ENCODE assay signal across 26 mouse cellular contexts in the genomic region with DNA sequence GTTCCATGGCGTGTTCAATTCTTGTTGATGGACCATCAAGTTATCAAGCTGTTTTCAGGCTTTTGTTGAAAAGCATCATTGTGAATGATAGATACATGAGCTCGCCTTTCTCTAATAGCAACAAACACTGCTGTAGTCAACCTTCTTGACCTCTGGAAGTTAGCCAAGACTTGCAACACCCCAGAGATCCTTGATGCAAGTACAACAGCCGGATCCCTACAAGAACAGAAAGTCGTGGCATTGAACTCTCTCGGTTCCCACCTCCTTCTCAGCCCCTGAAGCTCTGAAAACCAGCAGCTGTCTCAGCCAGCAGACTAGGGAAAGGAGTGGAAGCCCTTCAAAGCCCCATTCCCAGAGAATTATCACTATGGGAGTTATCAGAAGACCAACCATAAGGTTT. TPM values are rescaled to one million over a fixed set of nuclear protein-coding genes. Genes with fewer than 3 reads are reported as not detected.
DNase-seq lines count a peak whose midpoint lies in the region; ATAC-seq and TF ChIP-seq lines count a peak whose summit lies in the region.
"Had no signal": no experiment of that assay in that cellular context is flagged by ENCODE, and none has a peak within 500 bp of the region (broad histone marks: within the 10 kb centered on the region; RNA-seq: fewer than 3 reads in every experiment).

No protein-coding gene starts in this region.

- peak; percentile 59 for DNase-seq in heart, adult 11 months
- DNase-seq in heart, adult 2 months = no peak
- DNase-seq in lung, embryonic 14.5 days = peak; percentile 78
- DNase-seq in lung, adult 2 months = no peak
- DNase-seq in lung, postnatal 0 days (ENCODE audit: low spot score) = peak; percentile 76
- DNase-seq in cerebellum, postnatal 36 days = no peak
- no peak for DNase-seq in gastrocnemius, adult 18-20 months (ENCODE audit: low spot score)
- DNase-seq in layer of hippocampus, postnatal 10 days (ENCODE audit: low spot score in 2 of 2) = no peak
- DNase-seq: cerebellum, adult 8-10 months; gastrocnemius, postnatal 14 days; heart, adult 18-20 months; heart, postnatal 14 days; kidney, adult 18-20 months; kidney, postnatal 14 days; thymus, postnatal 36 days had no signal

- no peak for TF ChIP-seq EP300 in heart, adult 2 months (IDR thresholded peaks at IDR 0.05; ENCODE audit: insufficient read depth, low read depth, low read length)
- TF ChIP-seq EP300 in lung, postnatal 0 days (IDR thresholded peaks at IDR 0.05) = peak; percentile 24; the same call in 1 of the 2 replicates

- H3K4me2 ChIP-seq in lung, embryonic 14.5 days = no peak overlapping the region
- no peak overlapping the region for H3K4me2 ChIP-seq in lung, postnatal 0 days (replicated peaks; ENCODE audit: low read depth, low read length)
- H3K4me2 ChIP-seq: heart, embryonic 13.5 days; hindbrain, embryonic 12.5 days; limb, embryonic 13.5 days; liver, embryonic 15.5 days; midbrain, embryonic 12.5 days; stomach, embryonic 15.5 days had no signal

- WGBS in heart, adult 2 months = 43% methylated on average over 5 of the region's 5 CpGs
- WGBS in lung, embryonic 14.5 days = 37% methylated on average over 5 of the region's 5 CpGs
- 42% methylated on average over 5 of the region's 5 CpGs for WGBS in lung, adult 2 months
- WGBS in lung, postnatal 0 days = 44% methylated on average over 5 of the region's 5 CpGs

- TF ChIP-seq CTCF in heart, adult 2 months (IDR thresholded peaks at IDR 0.05) = no peak
- TF ChIP-seq CTCF in lung, embryonic 14.5 days (IDR thresholded peaks at IDR 0.05; ENCODE audit: low read depth) = no peak
- TF ChIP-seq CTCF in lung, adult 2 months (IDR thresholded peaks at IDR 0.05; ENCODE audit: insufficient read depth, low read length) = no peak
- no peak for TF ChIP-seq CTCF in lung, postnatal 0 days (IDR thresholded peaks at IDR 0.05)

- H3K79me2 ChIP-seq in heart, adult 2 months (replicated peaks; ENCODE audit: control insufficient read depth, insufficient read depth, low read length) = no peaks in the 10 kb centered on the region

- no peaks in the 10 kb centered on the region for H3K9me3 ChIP-seq in lung, embryonic 14.5 days (ENCODE audit: low read depth, low read length)
- H3K9me3 ChIP-seq in lung, postnatal 0 days (ENCODE audit: low read length) = no peaks in the 10 kb centered on the region
- H3K9me3 ChIP-seq: heart, embryonic 13.5 days; hindbrain, embryonic 12.5 days; limb, embryonic 13.5 days; liver, embryonic 15.5 days; midbrain, embryonic 12.5 days; stomach, embryonic 15.5 days had no signal

- H3K27ac ChIP-seq in heart, adult 2 months = no peak overlapping the region
- no peak overlapping the region for H3K27ac ChIP-seq in lung, embryonic 14.5 days (ENCODE audit: low read depth)
- H3K27ac ChIP-seq in lung, postnatal 0 days (ENCODE audit: low read length) = no peak overlapping the region
- H3K27ac ChIP-seq: embryonic facial prominence, embryonic 10.5 days; heart, embryonic 13.5 days; hindbrain, embryonic 12.5 days; layer of hippocampus, adult 2 months; limb, embryonic 13.5 days; liver, embryonic 15.5 days; midbrain, embryonic 12.5 days; stomach, embryonic 15.5 days had no signal

- H3K27me3 ChIP-seq in heart, adult 2 months (ENCODE audit: control insufficient read depth, insufficient read depth, low read length) = no peaks in the 10 kb centered on the region
- H3K27me3 ChIP-seq in lung, embryonic 14.5 days (ENCODE audit: insufficient read depth, low read length) = no peaks in the 10 kb centered on the region
- no peaks in the 10 kb centered on the region for H3K27me3 ChIP-seq in lung, postnatal 0 days (replicated peaks; ENCODE audit: insufficient read depth, low read length)
- H3K27me3 ChIP-seq: heart, embryonic 13.5 days; hindbrain, embryonic 12.5 days; liver, embryonic 15.5 days; midbrain, embryonic 12.5 days; stomach, embryonic 15.5 days had no signal

- no peaks in the 10 kb centered on the region for H3K36me3 ChIP-seq in heart, adult 2 months (ENCODE audit: control insufficient read depth, insufficient read depth, low read length)
- H3K36me3 ChIP-seq in lung, embryonic 14.5 days (ENCODE audit: insufficient read depth) = no peaks in the 10 kb centered on the region
- no peaks in the 10 kb centered on the region for H3K36me3 ChIP-seq in lung, postnatal 0 days (ENCODE audit: insufficient read depth, low read length)
- H3K36me3 ChIP-seq: embryonic facial prominence, embryonic 10.5 days; heart, embryonic 13.5 days; hindbrain, embryonic 12.5 days; limb, embryonic 13.5 days; liver, embryonic 15.5 days; midbrain, embryonic 12.5 days; stomach, embryonic 15.5 days had no signal

- H3K9ac ChIP-seq in heart, adult 2 months (ENCODE audit: low read depth, low read length) = no peak overlapping the region
- H3K9ac ChIP-seq in lung, embryonic 14.5 days = no peak overlapping the region
- H3K9ac ChIP-seq in lung, postnatal 0 days (replicated peaks; ENCODE audit: low read depth) = no peak overlapping the region
- H3K9ac ChIP-seq: heart, embryonic 13.5 days; hindbrain, embryonic 12.5 days; limb, embryonic 13.5 days; liver, embryonic 15.5 days; midbrain, embryonic 12.5 days; stomach, embryonic 15.5 days had no signal

- no peaks in the 10 kb centered on the region for H3K4me1 ChIP-seq in heart, adult 2 months (ENCODE audit: control insufficient read depth, insufficient read depth, low read length)
- no peaks in the 10 kb centered on the region for H3K4me1 ChIP-seq in lung, embryonic 14.5 days (ENCODE audit: insufficient read depth)
- no peaks in the 10 kb centered on the region for H3K4me1 ChIP-seq in lung, adult 2 months (ENCODE audit: control insufficient read depth, insufficient read depth, low read length)
- no peaks in the 10 kb centered on the region for H3K4me1 ChIP-seq in lung, postnatal 0 days (ENCODE audit: insufficient read depth, low read depth, low read length)
- H3K4me1 ChIP-seq: embryonic facial prominence, embryonic 10.5 days; hindbrain, embryonic 12.5 days; limb, embryonic 13.5 days; liver, embryonic 15.5 days; midbrain, embryonic 12.5 days; stomach, embryonic 15.5 days had no signal

- H3K4me3 ChIP-seq in heart, adult 2 months = no peak overlapping the region
- H3K4me3 ChIP-seq in lung, embryonic 14.5 days (ENCODE audit: low read depth, low read length) = no peak overlapping the region
- no peak overlapping the region for H3K4me3 ChIP-seq in lung, adult 2 months (replicated peaks; ENCODE audit: extremely low read depth, low read depth, low read length)
- no peak overlapping the region for H3K4me3 ChIP-seq in lung, postnatal 0 days (ENCODE audit: low read depth, low read length)
- H3K4me3 ChIP-seq: embryonic facial prominence, embryonic 10.5 days; heart, embryonic 13.5 days; hindbrain, embryonic 12.5 days; layer of hippocampus, adult 2 months; limb, embryonic 13.5 days; liver, embryonic 15.5 days; midbrain, embryonic 12.5 days; stomach, embryonic 15.5 days had no signal

- TF ChIP-seq POLR2A in heart, adult 2 months (IDR thresholded peaks at IDR 0.05; ENCODE audit: insufficient read depth, low read depth, low read length) = no peak
- no peak for TF ChIP-seq POLR2A in lung, adult 2 months (IDR thresholded peaks at IDR 0.05; ENCODE audit: borderline replicate concordance, extremely low read depth, low read depth, low read length)

- intact Hi-C loops in heart, adult 2 months (cut with DNase I) = no loop called here

- no peak for ATAC-seq in lung, embryonic 14.5 days (ENCODE audit: insufficient read depth)
- peak; percentile 56 for ATAC-seq in lung, postnatal 0 days
- ATAC-seq: forebrain, embryonic 16.5 days had no signal

RNA-seq across cellular contexts. Expression of gene A530084C06Rik, which starts 28.2 kb away (rescaled TPM):
- under 1 TPM in 1 of 2 experiments, not detected in 1; 0.08 TPM for total RNA-seq in heart, adult 2 months (2021)
- polyA plus RNA-seq in heart, adult 2 months (2012; rRNA removed) = not detected in 2 replicates
- not detected in 2 replicates for polyA plus RNA-seq in lung, embryonic 14.5 days (2014; fragmentation: Nextera tagmentation; extraction: Ambion mirVana)
- polyA plus RNA-seq in lung, adult 2 months (2012; rRNA removed) = 0.67 and 0.88 TPM in 2 replicates
- not detected in 2 replicates for polyA plus RNA-seq in lung, postnatal 0 days (2015; fragmentation: Nextera tagmentation; extraction: Ambion mirVana)
- not detected for total RNA-seq in gastrocnemius, adult 18-20 months (2021)
- 1 to 10 TPM; 1.2 TPM for total RNA-seq in layer of hippocampus, postnatal 10 days (2021)
- total RNA-seq: common myeloid progenitor, adult 5-6 weeks; gastrocnemius, postnatal 14 days; heart, adult 18-20 months; heart, postnatal 14 days had no signal
- polyA plus RNA-seq: embryonic facial prominence, embryonic 10.5 days; forebrain, embryonic 16.5 days; heart, embryonic 13.5 days; hindbrain, embryonic 12.5 days; limb, embryonic 13.5 days; liver, embryonic 15.5 days; midbrain, embryonic 12.5 days; stomach, embryonic 15.5 days had no signal

RNA-seq across cellular contexts. Expression of gene Foxq1, which starts 31.4 kb away (rescaled TPM):
- under 1 TPM; 0.07 to 0.13 TPM for total RNA-seq in heart, adult 2 months (2021)
- polyA plus RNA-seq in heart, adult 2 months (2012; rRNA removed) = 0.06 and 0.16 TPM in 2 replicates
- 0.78 and 0.92 TPM in 2 replicates for polyA plus RNA-seq in lung, embryonic 14.5 days (2014; fragmentation: Nextera tagmentation; extraction: Ambion mirVana)
- polyA plus RNA-seq in lung, adult 2 months (2012; rRNA removed) = 6.4 and 7.9 TPM in 2 replicates
- 2.2 and 2.7 TPM in 2 replicates for polyA plus RNA-seq in lung, postnatal 0 days (2015; fragmentation: Nextera tagmentation; extraction: Ambion mirVana)
- total RNA-seq in gastrocnemius, adult 18-20 months (2021) = under 1 TPM; 0.05 to 0.07 TPM
- total RNA-seq in layer of hippocampus, postnatal 10 days (2021) = 1 to 10 TPM; 4.1 to 4.4 TPM
- total RNA-seq: common myeloid progenitor, adult 5-6 weeks; gastrocnemius, postnatal 14 days had no signal

RNA-seq across cellular contexts. Expression of gene Foxf2, which starts 38.3 kb away (rescaled TPM):
- total RNA-seq in heart, adult 2 months (2021) = under 1 TPM in 1 of 2 experiments, not detected in 1; 0.10 TPM
- polyA plus RNA-seq in heart, adult 2 months (2012; rRNA removed) = 0.09 and 0.27 TPM in 2 replicates
- polyA plus RNA-seq in lung, embryonic 14.5 days (2014; fragmentation: Nextera tagmentation; extraction: Ambion mirVana) = 37.7 and 43.2 TPM in 2 replicates
- 64.7 and 69.8 TPM in 2 replicates for polyA plus RNA-seq in lung, adult 2 months (2012; rRNA removed)
- 14.9 and 26.6 TPM in 2 replicates for polyA plus RNA-seq in lung, postnatal 0 days (2015; fragmentation: Nextera tagmentation; extraction: Ambion mirVana)
- under 1 TPM; 0.09 to 0.24 TPM for total RNA-seq in gastrocnemius, adult 18-20 months (2021)
- 10 to 100 TPM in 1 of 2 experiments, 1 to 10 TPM in 1; 9.9 to 10.6 TPM for total RNA-seq in layer of hippocampus, postnatal 10 days (2021)
- total RNA-seq: common myeloid progenitor, adult 5-6 weeks; heart, adult 18-20 months; neutrophil, adult 5-6 weeks had no signal

Comparison
In these comparisons a context has a peak if more than half of its experiments do, and no peak if none do; other contexts are left out.
1. DNase-seq: peak in heart, adult 11 months (single experiment), lung, embryonic 14.5 days (single experiment) and lung, postnatal 0 days (single experiment); none in heart, adult 2 months (0 of 2), lung, adult 2 months (single experiment), cerebellum, postnatal 36 days (0 of 2), gastrocnemius, adult 18-20 months (single experiment) and layer of hippocampus, postnatal 10 days (0 of 2).
2. RNA of gene Foxf2, which starts 38.3 kb away (polyA plus RNA-seq): 64.7 to 69.8 TPM in lung, adult 2 months, 37.7 to 43.2 TPM in lung, embryonic 14.5 days and 14.9 to 26.6 TPM in lung, postnatal 0 days; 0.09 to 0.27 TPM in heart, adult 2 months; every median in the first group is over 10 times any median in the second.